Mouse (Mus musculus): ENCODE data around the gene Trmt112.
"Not testable (repeated sequence)": the region's sequence is repeated elsewhere in the genome, so short reads cannot be mapped to it uniquely, and the experiment has no call there.

Trmt112 gene

DNA sequence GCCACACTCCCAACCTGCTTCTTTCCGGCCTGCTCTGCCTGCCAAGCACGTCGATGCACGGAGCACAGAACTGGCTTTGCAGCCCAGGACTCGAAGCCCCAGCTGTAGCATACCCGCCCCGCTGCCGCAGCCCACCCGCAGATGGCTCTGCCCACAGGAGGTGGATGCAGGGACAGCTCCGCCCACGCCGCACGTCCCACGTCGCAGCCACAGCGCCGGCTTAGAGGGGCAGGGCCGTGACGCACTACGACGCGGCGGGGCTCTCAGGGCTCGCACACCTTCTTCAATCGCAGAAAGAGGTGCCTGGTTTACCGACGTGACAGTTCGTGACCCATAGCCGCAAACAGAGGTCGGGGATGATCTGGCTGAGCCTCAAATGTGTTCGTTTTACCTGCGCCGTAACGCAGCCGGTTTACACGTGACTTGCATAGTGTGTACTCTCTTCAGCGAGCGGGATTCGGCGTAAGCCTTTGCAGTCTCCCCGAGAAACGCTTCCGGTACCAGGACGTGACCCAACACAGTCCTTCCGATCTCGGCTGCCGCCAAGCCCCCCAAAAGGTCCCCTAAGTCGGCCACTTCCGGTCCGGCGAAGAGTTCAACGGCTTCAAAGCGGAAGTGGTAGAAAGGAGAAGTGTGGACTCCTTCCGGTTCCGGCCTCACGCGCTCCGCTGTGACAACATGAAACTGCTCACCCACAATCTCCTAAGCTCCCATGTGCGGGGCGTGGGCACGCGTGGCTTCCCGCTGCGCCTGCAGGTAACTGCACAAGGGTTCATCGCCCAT lies at the start of gene Trmt112, which contains the start of gene Prdx5:
Gene Trmt112 (plus strand): TSS at position 192 of the 783 bp plus-strand sequence.
Gene Prdx5 (minus strand): TSS at position 600 of the 783 bp plus-strand sequence.
- DNase-seq (ENCODE audit: low read depth, low spot score), result peak; percentile 98

DNA sequence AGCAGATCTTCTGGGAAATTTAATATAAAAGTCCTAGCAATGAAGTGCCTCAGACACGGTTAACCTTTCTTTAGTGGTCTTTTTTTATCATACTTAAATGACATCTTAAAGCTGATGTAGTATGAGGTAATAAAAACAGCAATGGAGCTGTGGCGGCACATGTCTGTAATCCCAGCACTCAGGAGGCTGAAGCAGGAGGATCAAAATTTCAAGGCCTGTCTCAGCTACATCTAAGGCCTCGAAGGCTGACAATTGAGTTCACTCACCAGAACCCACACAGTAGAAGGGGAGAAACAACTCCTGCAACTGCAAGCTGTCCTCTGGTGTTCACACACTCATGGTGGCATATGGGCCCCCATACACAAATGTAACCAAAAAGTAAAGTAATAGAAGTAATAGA lies 49.5 kb upstream of the Trmt112 start:
- no peak for DNase-seq (ENCODE audit: low read depth, low spot score)

DNA sequence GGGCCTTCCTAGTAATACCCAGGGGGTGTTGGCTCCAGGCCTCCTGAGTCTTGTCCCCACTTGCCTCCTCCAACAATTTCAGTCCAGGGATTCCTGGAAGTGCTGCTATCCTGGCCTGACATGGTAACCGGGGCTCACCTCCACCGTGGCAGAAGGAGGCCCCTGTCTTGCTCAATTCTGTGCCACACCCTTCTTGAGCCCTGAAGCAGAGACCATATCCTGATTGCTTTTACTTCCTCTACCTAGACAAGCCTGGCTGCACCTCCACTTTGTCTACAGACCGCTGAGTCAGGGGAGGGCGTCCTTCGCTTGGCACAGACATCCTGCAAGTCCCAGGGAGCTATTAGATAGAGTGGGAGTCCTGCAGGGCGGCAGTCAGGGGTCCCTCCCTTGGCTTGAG lies 48.8 kb upstream of the Trmt112 start:
- DNase-seq (ENCODE audit: low read depth, low spot score), result no peak

DNA sequence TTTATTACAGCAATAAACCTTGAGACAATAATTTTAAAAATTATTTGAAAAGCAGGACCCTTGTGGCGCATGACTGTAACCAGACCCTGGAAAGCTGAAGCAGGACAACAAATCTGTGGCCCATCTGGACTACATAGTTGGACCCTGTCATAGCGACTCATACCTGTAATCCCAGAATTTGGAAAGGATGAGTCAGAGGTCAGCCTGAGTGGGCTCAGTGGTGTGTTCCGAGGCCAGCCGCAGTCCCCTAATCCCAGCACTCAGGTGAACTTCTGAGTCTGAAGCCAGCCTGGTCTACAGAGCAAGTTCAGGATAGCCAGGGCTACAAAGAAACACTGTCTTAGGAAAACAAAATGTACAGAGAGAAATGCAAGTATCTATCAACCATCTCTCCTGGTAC lies 48.0 kb upstream of the Trmt112 start:
- DNase-seq (ENCODE audit: low read depth, low spot score), result no peak

DNA sequence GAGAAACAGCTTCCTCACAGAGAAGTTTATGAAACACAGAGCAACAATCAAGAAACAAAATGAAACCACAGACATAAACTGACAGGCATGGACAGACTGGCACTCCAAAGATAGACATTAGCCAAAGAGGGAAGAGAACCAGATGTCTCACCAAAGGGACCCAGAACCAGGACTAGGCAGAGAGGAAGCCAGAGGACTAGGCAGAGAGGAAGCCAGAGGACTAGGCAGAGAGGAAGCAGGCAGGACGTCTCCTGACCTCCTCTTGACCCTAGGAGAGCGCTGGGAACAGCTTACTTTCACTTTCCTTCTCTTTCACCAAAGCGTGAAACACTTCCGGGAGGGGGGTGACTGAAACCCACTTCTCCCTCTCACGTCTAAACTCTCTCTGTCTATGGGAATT lies 40.1 kb upstream of the Trmt112 start:
- DNase-seq (ENCODE audit: low read depth, low spot score), result peak; percentile 77

DNA sequence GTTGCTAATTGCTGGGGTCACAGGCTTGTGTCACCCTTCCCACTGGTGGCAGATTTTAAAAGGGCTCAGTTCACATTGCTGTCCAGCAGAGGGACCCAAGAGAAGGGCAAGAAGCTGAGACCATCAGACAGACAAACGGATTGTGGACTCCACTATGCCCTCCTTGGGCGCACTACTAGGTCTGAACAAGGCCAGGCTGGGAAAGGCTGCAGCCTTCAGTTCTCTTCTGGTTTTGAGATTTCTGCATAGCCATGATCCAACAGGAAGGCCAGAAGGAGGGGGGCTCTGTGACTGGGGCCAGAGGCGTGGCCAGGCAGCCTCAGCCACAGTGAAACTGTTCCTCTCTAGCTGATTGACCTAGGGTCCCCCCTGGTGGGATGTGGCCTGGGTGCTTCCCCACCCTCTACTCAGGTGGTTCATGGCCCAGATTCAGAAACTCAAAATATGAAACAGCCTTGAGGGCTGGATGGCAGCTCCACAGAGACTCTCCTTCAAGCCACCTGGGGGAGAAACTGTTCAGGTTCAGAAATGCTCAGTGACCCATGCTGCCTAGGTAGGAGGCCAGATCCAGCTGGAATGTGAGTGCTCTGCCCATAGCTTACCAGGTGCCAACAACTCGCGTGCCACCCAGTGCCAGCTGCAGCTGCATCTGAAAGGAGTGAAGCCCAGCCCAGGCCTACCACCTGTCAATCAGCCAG lies 37.8 kb upstream of the Trmt112 start:
- peak; percentile 74 for DNase-seq (ENCODE audit: low read depth, low spot score)

DNA sequence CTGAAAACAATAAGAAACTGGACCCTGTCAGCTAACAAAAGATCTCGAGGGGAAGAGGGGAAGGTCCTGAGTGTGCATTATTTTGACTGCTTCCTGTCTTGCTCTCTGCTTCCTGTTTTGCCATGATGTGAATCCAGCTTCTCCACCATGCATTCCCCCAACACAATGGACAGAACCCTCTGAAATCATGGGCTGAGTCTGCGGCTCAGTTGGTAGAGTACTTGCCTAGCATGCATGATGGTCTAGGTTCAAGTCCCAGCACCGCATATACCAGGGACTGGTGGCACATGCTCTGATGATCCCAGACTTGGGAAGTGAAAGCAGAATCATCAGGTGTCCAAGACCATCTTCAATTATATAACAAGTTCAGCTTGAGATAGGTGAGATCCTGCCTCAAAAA lies 36.8 kb upstream of the Trmt112 start:
- no peak for DNase-seq (ENCODE audit: low read depth, low spot score)

DNA sequence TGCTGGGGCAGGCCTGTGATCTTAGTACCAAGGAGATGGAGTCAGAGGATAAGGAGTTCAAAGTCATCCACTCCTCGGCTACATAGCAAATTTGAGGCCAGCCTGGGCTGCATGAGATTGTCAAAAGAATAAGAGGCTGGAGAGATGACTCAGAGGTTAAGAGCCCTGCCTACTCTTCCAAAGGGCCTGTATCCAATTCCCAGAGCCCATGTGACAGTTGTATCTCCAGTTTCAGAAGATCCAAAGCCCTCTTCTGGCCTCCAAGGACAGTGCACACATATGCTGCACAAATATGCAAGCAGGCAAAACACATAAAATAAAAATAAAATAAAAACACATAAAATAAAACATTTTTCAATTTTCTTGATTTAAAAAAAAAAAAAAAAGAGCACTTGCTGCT lies 35.2 kb upstream of the Trmt112 start:
- no peak for DNase-seq (ENCODE audit: low read depth, low spot score)

DNA sequence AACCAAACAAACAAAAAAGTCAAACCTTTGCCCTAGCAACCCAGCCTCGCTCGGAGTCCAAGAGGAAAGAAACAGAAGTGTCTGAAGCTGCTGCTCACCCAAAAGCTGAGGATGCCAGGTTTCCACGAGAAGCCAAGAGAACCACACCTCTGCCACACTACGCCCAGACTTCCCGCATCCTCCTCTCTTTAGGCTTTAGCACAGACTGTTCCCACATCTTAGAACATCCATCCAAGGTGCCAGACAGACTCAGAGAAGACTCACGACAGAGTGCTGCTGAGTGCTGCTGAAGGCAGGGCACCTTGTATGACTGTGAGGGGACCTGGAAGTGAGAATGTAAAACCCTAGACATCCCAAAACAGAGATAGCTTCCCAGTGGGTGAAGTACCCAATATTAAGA lies 33.7 kb upstream of the Trmt112 start:
- no peak for DNase-seq (ENCODE audit: low read depth, low spot score)

DNA sequence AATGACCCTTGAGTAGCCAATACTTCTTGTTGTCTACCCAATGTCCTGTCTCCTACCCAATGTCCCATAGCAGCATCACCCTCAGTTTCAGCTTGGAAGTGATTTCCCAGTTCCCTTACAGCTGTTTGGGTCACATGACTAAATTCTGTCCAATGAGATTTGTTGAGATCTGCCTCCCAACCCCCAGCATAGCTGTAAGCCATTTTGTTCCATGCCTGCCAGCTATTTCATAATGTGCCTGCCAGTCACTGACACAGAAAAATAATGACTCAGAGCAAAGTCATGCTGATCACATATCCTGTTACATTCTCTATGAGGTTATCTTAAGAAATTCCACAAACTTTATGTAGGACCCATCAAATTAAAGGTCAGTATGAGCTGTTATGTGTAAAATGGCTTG lies 32.7 kb upstream of the Trmt112 start:
- no peak for DNase-seq (ENCODE audit: low read depth, low spot score)

DNA sequence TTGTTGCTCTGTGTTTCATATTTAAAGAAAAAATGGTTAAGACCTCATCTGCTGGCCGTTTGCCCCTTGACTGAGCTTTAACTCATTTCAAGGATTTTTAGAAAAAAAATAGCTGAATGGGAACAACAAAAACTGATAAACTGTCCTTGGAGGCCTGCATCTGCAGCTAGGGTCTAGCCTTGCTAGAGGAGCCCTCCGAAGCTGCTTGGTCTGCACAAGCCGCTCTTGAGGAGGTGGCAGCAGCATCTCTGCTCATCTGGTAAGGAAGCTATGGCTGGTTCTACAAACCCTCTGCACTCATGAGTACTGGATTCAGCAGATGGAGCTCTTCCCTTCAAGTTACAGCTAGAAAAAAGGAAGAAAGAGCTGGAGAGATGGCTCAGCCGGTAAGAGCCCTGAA lies 31.5 kb upstream of the Trmt112 start:
- DNase-seq (ENCODE audit: low read depth, low spot score), result no peak

DNA sequence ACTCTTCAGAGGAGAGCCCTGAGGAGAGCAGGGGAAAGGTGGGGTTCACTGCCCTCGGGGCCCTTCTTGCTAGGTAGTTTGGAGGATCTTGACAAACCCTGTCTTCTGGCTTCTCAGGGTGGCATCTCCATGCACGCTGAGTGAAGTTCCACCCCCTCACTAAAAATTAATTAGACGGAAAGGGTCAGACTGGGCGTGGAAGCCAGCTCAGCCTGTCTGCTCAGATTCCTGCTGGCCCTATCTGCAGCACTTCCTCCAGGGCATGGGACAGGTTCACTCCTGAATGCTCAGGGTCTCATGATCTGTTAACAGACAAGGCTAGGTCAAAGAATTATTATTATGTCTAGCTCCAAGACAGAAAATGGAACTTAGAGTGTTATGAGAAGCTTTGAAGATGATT lies 17.0 kb upstream of the Trmt112 start:
- DNase-seq (ENCODE audit: low read depth, low spot score), result no peak

DNA sequence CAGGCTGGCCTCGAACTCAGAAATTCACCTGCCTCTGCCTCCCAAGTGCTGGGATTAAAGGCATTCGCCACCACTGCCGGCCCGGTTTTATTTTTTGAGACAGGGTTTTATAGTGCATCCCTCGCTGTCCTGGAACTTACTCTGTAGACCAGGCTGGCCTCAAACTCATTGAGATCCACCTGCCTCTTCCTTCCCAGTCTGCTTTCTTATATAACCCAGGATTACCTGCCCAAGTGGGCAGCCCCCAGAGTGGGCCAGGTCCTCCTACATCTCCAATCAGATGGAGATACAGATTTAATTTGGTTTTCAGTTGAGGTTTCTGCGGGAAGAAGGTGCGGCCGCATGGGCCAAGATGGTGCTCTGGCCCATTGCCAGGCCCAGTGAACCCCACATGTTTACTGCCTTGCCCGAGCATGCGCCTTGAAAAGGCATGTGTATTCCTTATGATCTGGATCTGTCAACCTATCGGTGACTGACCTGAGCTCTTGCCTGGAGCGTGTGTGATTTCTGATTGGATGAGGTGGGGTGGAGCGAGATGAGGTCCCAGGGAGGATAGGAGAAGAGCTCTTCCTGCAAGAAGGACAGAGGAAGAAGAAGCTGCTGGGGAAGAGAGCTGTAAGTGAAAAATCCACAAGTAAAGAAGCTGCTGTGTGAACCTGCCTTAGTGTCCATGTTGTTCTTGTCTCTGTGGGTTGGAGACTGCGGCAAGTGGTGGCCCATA lies 15.6 kb upstream of the Trmt112 start:
- peak; percentile 75 for DNase-seq (ENCODE audit: low read depth, low spot score)

DNA sequence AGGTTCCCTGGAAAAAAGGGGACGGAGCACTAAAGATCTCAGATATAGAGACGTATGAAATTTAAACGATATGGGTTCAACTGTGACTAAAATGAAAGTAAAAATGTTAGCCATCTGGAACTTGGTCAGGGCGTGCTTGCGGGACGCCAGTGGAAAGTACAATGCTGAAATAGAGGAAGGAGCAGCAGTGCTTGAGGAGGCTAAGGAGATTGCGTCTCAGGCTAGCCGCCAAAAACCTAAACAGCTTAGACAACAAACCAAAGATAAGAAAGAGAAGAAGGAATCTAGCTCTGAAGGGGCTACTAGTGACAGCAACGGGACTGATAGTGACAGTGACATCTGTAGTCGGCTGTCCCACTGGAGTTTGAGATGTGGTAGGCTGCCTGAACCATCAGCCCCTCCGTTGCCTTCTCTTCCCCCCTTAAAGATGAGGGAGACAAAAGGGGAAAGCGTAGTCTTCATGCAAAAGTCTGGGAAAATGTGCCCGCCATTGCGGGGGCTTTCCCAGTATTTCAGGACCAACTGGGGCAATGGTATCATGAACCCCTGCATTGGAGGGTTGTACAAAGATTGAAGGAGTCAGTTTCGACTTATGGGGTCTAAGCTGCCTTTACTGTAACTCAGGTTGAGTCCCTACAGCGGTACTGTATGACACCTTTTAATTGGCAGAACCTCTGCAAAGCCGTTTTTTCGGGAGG lies 13.7 kb upstream of the Trmt112 start:
- not testable (repeated sequence) for DNase-seq (ENCODE audit: low read depth, low spot score)

DNA sequence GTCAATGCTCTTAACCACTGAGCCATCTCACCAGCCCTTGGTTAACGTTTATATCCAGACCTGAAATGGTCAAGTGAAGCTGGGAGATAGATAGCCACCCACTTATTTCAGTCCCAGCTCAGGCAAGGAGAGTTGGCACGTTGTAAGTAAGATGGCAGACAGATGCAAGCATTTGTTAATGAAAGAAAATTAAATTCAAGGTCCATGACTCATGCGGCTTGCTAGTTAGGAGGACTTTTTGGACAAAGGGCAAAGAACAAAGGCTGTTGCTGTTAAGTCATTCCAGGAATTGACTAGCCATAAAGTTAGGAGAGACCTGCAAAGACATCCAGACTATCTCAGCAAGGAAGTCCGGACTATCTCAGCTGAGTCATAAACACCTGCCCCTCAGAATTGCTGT lies 9.9 kb upstream of the Trmt112 start:
- DNase-seq (ENCODE audit: low read depth, low spot score), result peak; percentile 40

DNA sequence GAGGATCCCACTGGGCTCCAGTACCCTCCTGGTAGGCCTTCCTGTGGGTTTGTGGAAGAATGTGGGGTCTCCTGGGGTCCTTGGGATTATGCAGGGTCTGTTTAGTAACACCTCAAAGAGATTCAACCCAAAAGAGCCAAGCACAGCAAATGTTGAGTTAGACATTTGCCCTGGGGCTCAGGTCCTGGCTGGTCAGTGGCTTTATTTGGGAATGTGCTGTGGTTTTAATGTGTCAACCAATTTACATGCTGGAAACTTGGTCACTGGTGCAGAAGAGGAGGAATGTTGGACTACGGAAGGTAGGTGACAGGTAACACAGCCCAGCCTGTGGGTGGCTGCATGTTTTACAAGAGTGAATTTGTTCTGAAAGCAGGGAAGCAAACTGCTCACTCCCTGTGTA lies 6.5 kb upstream of the Trmt112 start:
- DNase-seq (ENCODE audit: low read depth, low spot score), result no peak

DNA sequence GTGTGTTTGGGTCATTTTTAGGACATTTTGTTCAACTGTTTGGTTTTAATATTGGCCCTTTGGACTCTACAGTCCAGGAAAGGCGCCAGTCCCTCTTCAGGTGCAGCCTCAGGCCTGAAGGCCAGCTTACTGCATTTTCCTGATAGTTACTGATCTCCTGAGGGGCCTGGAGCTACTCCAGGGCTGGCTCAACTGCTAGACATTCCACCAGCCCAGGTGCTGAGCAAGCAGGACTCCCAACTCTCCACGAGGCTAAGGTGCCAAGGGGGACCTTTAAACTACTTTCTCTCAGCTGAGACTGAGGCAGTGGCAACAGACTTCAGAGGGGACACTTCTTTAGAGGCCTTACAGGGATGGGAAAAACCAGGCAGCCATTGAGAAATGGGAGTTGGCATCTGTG lies 4.7 kb upstream of the Trmt112 start:
- DNase-seq (ENCODE audit: low read depth, low spot score), result no peak

DNA sequence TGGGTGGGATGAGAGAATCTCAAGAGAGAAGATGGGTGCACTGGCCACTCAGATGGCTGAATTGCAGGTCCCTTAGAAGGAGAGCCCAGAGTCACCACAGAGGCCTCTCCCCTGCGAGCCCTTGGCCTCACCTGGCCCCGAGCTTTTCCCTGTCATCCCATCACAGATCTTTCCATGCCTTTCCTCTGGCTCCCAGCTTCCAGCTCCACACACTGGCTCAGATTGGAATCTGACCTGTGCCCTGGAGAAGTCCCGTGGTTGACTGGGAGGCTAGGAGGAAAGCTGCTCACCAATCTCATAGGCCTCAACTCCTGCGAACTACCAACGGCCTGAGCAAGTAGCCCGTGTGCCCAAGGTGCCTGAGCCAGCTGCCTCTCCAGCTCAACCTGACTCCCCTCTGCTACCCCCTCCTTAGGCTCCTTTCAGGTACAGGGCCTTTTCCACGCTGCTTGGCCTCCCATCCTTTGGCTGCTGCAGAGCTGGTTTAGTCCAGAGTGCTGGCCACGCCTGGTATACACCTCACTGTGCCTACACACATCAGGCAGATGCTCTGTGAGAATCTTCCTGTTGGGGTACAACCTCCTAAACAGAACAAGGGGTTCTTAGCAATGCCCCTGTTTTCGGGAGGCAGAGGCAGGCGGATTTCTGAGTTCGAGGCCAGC lies 3.9 kb upstream of the Trmt112 start:
- DNase-seq (ENCODE audit: low read depth, low spot score), result no peak

DNA sequence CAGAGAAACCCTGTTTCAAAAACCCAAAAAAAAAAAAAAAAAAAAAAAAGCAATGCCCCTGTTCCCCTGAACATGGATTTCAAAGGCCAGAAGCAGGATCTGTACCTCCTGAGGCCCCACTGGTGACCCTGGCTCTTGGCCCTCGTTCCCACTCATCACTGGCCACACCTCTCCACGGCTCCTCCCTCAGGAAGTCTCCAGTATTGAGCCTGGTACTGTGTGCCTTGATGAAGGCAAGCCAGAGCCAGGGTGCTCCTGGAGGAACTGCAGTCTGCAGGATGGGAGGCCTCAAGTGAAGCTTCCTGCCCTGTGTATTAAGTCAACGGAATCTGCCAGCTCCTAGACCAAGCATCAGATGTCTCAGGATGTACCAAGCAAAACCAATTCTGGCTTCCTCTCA lies 3.3 kb upstream of the Trmt112 start:
- no peak for DNase-seq (ENCODE audit: low read depth, low spot score)

DNA sequence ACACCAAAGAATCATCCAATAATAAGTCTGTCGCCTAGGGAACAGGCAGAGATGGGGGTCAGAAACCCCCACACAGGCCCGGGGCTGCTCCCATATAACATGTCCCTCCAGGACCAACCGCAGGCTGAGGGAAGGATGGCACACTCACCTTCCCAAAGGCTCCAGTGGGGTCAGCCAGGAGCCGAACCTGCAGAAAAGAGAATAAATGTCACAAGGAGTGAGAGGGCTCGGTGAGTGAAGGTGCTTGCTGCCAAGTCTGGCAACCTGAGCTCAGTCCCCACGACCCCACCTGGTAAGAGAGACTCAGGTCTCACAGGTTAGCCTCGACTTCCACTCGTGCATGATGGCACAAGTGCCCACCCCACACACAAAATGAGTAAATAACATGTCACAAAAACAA lies 2.4 kb upstream of the Trmt112 start:
- no peak for DNase-seq (ENCODE audit: low read depth, low spot score)

DNA sequence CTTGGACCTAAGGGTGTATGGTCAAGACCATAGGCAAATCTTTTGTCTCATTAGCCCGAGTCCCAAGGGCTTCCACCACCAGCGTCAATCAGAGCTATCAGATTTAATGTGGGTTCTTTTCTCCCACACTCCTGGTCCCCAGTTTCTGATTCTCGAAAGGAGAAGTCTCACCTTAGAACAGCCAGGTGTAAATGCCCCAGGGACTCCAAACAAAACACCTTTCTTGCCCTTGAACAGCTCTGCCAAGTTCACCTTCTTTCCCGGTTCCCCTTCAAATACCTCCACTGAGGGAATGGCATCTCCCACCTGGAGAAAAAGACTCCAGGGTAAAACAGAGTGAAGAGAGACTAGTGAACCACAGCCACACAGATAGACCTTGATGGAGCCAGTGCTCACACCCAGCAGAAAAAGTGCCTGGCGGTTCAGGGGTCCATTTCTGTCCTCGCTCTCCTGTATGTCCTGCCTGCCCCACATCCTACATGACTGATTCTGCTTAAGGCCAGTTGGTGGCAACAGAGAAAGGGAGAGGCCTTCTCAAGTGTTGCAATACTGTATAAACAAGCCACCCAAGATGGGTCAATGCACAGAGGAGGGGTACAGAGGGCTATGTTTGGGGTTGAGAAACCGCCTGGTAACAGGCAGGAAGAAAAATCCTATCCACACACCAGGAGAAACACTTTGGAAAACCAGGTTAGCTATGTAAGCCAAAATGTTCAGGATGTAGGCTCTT lies 1.5 kb upstream of the Trmt112 start:
- DNase-seq (ENCODE audit: low read depth, low spot score), result no peak

All from R1 (cell line).